Comparison of ENCODE assay signal across 26 mouse cellular contexts in genomic region chr8:90502879-90503278, GRCm38 (mm10).
DNase-seq lines count a peak whose midpoint lies in the region; ATAC-seq and TF ChIP-seq lines count a peak whose summit lies in the region.
"Had no signal": no experiment of that assay in that cellular context is flagged by ENCODE, and none has a peak within 500 bp of the region (broad histone marks: within the 10 kb centered on the region; RNA-seq: fewer than 3 reads in every experiment).

No protein-coding gene starts in this region.

- 31% methylated on average over 2 of the region's 2 CpGs for WGBS in heart, embryonic 15.5 days
- 29% methylated on average over 2 of the region's 2 CpGs for WGBS in olfactory bulb, adult 2 months

- peaks cover 12% of the 10 kb centered on the region; the same call in 1 of the 2 replicates for H3K4me1 ChIP-seq in heart, embryonic 15.5 days (replicated peaks)
- H3K4me1 ChIP-seq in olfactory bulb, adult 2 months (ENCODE audit: control insufficient read depth, insufficient read depth, low read length): peaks cover 10% of the 10 kb centered on the region
- H3K4me1 ChIP-seq: limb, embryonic 12.5 days; liver, embryonic 15.5 days had no signal

- H3K4me3 ChIP-seq in heart, embryonic 15.5 days: no peak overlapping the region
- H3K4me3 ChIP-seq in left cerebral cortex, adult 2 months: no peak overlapping the region
- no peak overlapping the region for H3K4me3 ChIP-seq in olfactory bulb, adult 2 months (ENCODE audit: insufficient read depth, low read depth, low read length)
- H3K4me3 ChIP-seq: erythroblast, embryonic 14.5 days; hindbrain, embryonic 12.5 days; limb, embryonic 12.5 days; liver, embryonic 15.5 days; midbrain, embryonic 10.5 days had no signal

- H3K36me3 ChIP-seq in heart, embryonic 15.5 days: no peaks in the 10 kb centered on the region
- H3K36me3 ChIP-seq: hindbrain, embryonic 12.5 days; limb, embryonic 12.5 days; liver, embryonic 15.5 days; midbrain, embryonic 10.5 days had no signal

- H3K27me3 ChIP-seq in heart, embryonic 15.5 days: no peaks in the 10 kb centered on the region
- H3K27me3 ChIP-seq: hindbrain, embryonic 12.5 days; limb, embryonic 12.5 days; liver, embryonic 15.5 days had no signal

- ATAC-seq in heart, embryonic 15.5 days (replicated peaks; ENCODE audit: insufficient number of reproducible peaks, insufficient read depth, low FRiP score, low read depth): no peak
- ATAC-seq in megakaryocyte, adult 5-6 weeks (ENCODE audit: poor library complexity, severe bottlenecking): no peak
- ATAC-seq: CD4-positive, CD25-positive, alpha-beta regulatory T cell, adult 4 months; forebrain, embryonic 16.5 days; hindbrain, postnatal 0 days; intestine, postnatal 0 days; midbrain, embryonic 16.5 days had no signal

- no peak for TF ChIP-seq POLR2A in olfactory bulb, adult 2 months (IDR thresholded peaks at IDR 0.05; ENCODE audit: insufficient read depth, low read depth, low read length)

- intact Hi-C loops in heart, postnatal 25 days (cut with DNase I): no loop called here
- intact Hi-C loops in left cerebral cortex, adult 2 months (cut with DNase I): loop anchor here (2.0 to 10.0 kb wide), 2 partner anchors 32 to 648 kb away; no protein-coding TSS in a partner anchor
- intact Hi-C loops in left cerebral cortex, postnatal 10 days (cut with DNase I): loop anchor here (10.0 kb wide), 1 partner anchor 498 kb away; no protein-coding TSS in a partner anchor

- H3K9me3 ChIP-seq in heart, embryonic 15.5 days (replicated peaks): no peaks in the 10 kb centered on the region
- H3K9me3 ChIP-seq: hindbrain, embryonic 12.5 days; limb, embryonic 12.5 days; liver, embryonic 15.5 days; midbrain, embryonic 10.5 days had no signal

- no peak for TF ChIP-seq CTCF in left cerebral cortex, adult 2 months (IDR thresholded peaks at IDR 0.05)
- TF ChIP-seq CTCF in olfactory bulb, adult 2 months (IDR thresholded peaks at IDR 0.05; ENCODE audit: insufficient read depth, low read depth, low read length): no peak

- H3K27ac ChIP-seq in heart, embryonic 15.5 days: 0 out of 2 replicates have a peak overlapping the region, but pooled peaks have one; percentile 46
- H3K27ac ChIP-seq in left cerebral cortex, adult 2 months: peak overlapping the region; percentile 89
- peak overlapping the region; percentile 77 for H3K27ac ChIP-seq in olfactory bulb, adult 2 months (ENCODE audit: insufficient read depth, low read depth, low read length)
- H3K27ac ChIP-seq: hindbrain, embryonic 12.5 days; hindbrain, postnatal 0 days; limb, embryonic 12.5 days; liver, embryonic 15.5 days; midbrain, embryonic 10.5 days had no signal

- DNase-seq in heart, postnatal 25 days (ENCODE audit: low spot score): no peak
- DNase-seq in left cerebral cortex, adult 2 months (ENCODE audit: extremely low spot score in 1 of 2, low spot score in 2 of 2): no peak
- no peak for DNase-seq in left cerebral cortex, postnatal 10 days (ENCODE audit: extremely low spot score in 1 of 2, low spot score in 2 of 2)
- peak; percentile 80 for DNase-seq in brain, adult 2 months (ENCODE audit: low read depth, low spot score)
- DNase-seq: adrenal gland, postnatal 14 days; cerebellum, adult 18-20 months; cerebellum, postnatal 10 days; gastrocnemius, postnatal 10 days; kidney, adult 9 months; kidney, postnatal 10 days; lung, embryonic 14.5 days; lung, postnatal 14 days; thymus, postnatal 4 days had no signal

- no peak overlapping the region for H3K4me2 ChIP-seq in heart, embryonic 15.5 days
- H3K4me2 ChIP-seq: hindbrain, embryonic 12.5 days; limb, embryonic 12.5 days; liver, embryonic 15.5 days; lung, embryonic 14.5 days had no signal

- H3K9ac ChIP-seq in heart, embryonic 15.5 days: no peak overlapping the region
- H3K9ac ChIP-seq: hindbrain, embryonic 12.5 days; limb, embryonic 12.5 days; liver, embryonic 15.5 days; lung, embryonic 14.5 days had no signal
